Mouse (Mus musculus) erythroid progenitor cell, adult 5-6 weeks (primary cell): ENCODE results near the gene Cyp3a13. TPM values are rescaled to one million over a fixed set of nuclear protein-coding genes. Genes with fewer than 3 reads are reported as not detected.
"Not testable (repeated sequence)": the region's sequence is repeated elsewhere in the genome, so short reads cannot be mapped to it uniquely, and the experiment has no call there.

Experiments
- ATAC-seq: replicated peaks from 2 replicates; pipeline ENCODE4 v1.8.0; 2016; ENCODE audit warnings: moderate number of reproducible peaks, mild to moderate bottlenecking, moderate TSS enrichment, inconsistent platforms; ENCODE audit not compliant: poor library complexity, low FRiP score, severe bottlenecking
- total RNA-seq, 2 experiments: library from RNA; stranded (forward) in 1 of 2; stranded (reverse) in 1 of 2; fragments of 150-400 nt in 1 of 2; fragments of 186-747, 209-891 nt in 1 of 2; gene quantifications; 2 replicates each; pipeline versions ENCODE4 v1.2.3 to v1.2.4; 2015 to 2017; ENCODE audit warnings: low replicate concordance in 2 of 2

Gene Cyp3a13
- total RNA-seq (2015; ENCODE audit: low replicate concordance) (not detected in 2 replicates), total RNA-seq (2017; ENCODE audit: low replicate concordance) (not detected in 2 replicates)

- ATAC-seq = no peak
Observed at GRCm38 (mm10) chr5:137921532-137921931, at the start of gene Cyp3a13. TSS of gene Cyp3a13 (minus strand) at chr5:137921619.

GRCm38 (mm10) chr5:137966492-137966891 is 45.1 kb upstream of the Cyp3a13 start:
- no peak for ATAC-seq

- ATAC-seq = no peak
Observed at GRCm38 (mm10) chr5:137962945-137963344, 41.5 kb upstream of the Cyp3a13 start, which contains the start of gene Gjc3. TSS of gene Gjc3 (minus strand) at chr5:137963098.

- no peak for ATAC-seq
Observed at GRCm38 (mm10) chr5:137956404-137956803, 35.0 kb upstream of the Cyp3a13 start.

GRCm38 (mm10) chr5:137951218-137951617 is 29.8 kb upstream of the Cyp3a13 start:
- ATAC-seq = no peak

GRCm38 (mm10) chr5:137947303-137947702 is 25.9 kb upstream of the Cyp3a13 start:
- ATAC-seq = no peak

- no peak for ATAC-seq
Observed at GRCm38 (mm10) chr5:137943133-137943532, 21.7 kb upstream of the Cyp3a13 start.

GRCm38 (mm10) chr5:137940948-137941347 is 19.5 kb upstream of the Cyp3a13 start:
- ATAC-seq = no peak

GRCm38 (mm10) chr5:137937238-137937637 is 15.8 kb upstream of the Cyp3a13 start:
- ATAC-seq = no peak

- no peak for ATAC-seq
Observed at GRCm38 (mm10) chr5:137936486-137936885, 15.1 kb upstream of the Cyp3a13 start.

GRCm38 (mm10) chr5:137933934-137934333 is 12.5 kb upstream of the Cyp3a13 start:
- ATAC-seq = not testable (repeated sequence)

- no peak for ATAC-seq
Observed at GRCm38 (mm10) chr5:137928439-137928838, 7.0 kb upstream of the Cyp3a13 start.

- ATAC-seq = no peak
Observed at GRCm38 (mm10) chr5:137922171-137922570, 752 bp upstream of the Cyp3a13 start.

GRCm38 (mm10) chr5:137915550-137915949 is 5.9 kb downstream of the Cyp3a13 start:
- no peak for ATAC-seq

GRCm38 (mm10) chr5:137914508-137914907 is 6.9 kb downstream of the Cyp3a13 start:
- no peak for ATAC-seq

- no peak for ATAC-seq
Observed at GRCm38 (mm10) chr5:137909564-137910262, 11.7 kb downstream of the Cyp3a13 start.

GRCm38 (mm10) chr5:137897812-137898211 is 23.6 kb downstream of the Cyp3a13 start:
- ATAC-seq = no peak

- no peak for ATAC-seq
Observed at GRCm38 (mm10) chr5:137892954-137893353, 28.5 kb downstream of the Cyp3a13 start.

GRCm38 (mm10) chr5:137887666-137888065 is 33.8 kb downstream of the Cyp3a13 start:
- ATAC-seq = no peak

GRCm38 (mm10) chr5:137885894-137886293 is 35.5 kb downstream of the Cyp3a13 start:
- ATAC-seq = no peak

- ATAC-seq = no peak
Observed at GRCm38 (mm10) chr5:137883345-137883744, 38.1 kb downstream of the Cyp3a13 start.

- no peak for ATAC-seq
Observed at GRCm38 (mm10) chr5:137882922-137883321, 38.5 kb downstream of the Cyp3a13 start.
